Mouse (Mus musculus): ENCODE data around the gene Iqsec3. TPM values are rescaled to one million over a fixed set of nuclear protein-coding genes. Genes with fewer than 3 reads are reported as not detected.

The Iqsec3 gene
- polyA plus RNA-seq, 1 experiment from 2014 or later, result not detected

DNA sequence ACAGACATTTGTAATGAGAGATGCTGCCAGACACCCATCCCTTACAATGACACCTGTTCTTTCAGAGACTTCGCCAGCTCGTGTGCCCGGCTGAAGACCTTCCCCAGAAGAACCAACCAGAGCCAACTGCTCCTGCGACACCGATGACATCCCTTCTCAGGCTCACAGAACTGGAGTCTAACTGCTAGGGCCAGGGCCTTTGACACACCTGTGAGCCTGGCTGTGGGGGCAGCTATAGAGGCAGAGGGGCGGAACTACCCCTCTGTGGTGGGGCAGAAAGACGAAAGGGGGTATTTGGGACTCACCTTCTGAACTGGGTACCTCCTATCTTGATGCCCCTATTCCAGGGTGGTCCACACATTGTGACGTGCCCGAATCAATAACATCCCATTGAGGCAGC lies 136.2 kb downstream of the Iqsec3 start:
- Histone ChIP-seq H3K9ac (ENCODE audit: low read length) (no peak overlapping the region), H3K27me3 (ENCODE audit: control insufficient read depth, insufficient read depth, low read depth, low read length) (no peaks in the 10 kb centered on the region), H3K4me3 (ENCODE audit: low read length) (no peak overlapping the region), H3K9me3 (ENCODE audit: control insufficient read depth, low read length) (no peaks in the 10 kb centered on the region), H3K27ac (ENCODE audit: low read length) (no peak overlapping the region), H3K4me2 (ENCODE audit: low read depth, low read length) (no peak overlapping the region), H3K36me3 (ENCODE audit: control insufficient read depth, insufficient read depth, low read length) (no peaks in the 10 kb centered on the region), H3K4me1 (replicated peaks; ENCODE audit: control insufficient read depth, insufficient read depth, low read length) (0 out of 2 replicates have a peak, but pooled peaks cover 3% of the 10 kb centered on the region)
- ATAC-seq (ENCODE audit: low read depth), result no peak
- 88% methylated on average over 9 of the region's 9 CpGs for WGBS

DNA sequence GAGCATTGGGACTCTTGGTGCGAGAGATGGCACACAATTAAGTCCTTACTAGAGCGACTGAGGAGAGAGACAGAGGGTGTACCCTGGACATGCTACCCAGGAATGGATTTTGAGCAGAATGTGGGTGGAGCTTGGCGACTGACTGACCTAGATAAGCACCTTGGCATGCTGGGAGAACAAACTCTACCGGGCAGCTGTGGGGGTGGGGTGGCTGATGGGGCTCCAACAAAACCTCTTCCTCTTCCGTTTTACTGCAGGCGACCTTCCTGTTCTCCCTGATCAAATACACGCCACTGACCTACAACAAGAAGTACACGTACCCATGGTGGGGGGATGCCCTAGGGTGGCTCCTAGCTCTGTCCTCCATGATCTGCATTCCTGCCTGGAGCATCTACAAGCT lies 136.9 kb downstream of the Iqsec3 start:
- H3K36me3 ChIP-seq (ENCODE audit: control insufficient read depth, insufficient read depth, low read length), result no peaks in the 10 kb centered on the region
- H3K4me1 ChIP-seq (replicated peaks; ENCODE audit: control insufficient read depth, insufficient read depth, low read length), result 0 out of 2 replicates have a peak, but pooled peaks cover 3% of the 10 kb centered on the region
- no peak overlapping the region for H3K4me2 ChIP-seq (ENCODE audit: low read depth, low read length)
- no peak overlapping the region for H3K4me3 ChIP-seq (ENCODE audit: low read length)
- H3K27me3 ChIP-seq (ENCODE audit: control insufficient read depth, insufficient read depth, low read depth, low read length), result no peaks in the 10 kb centered on the region
- no peak; the same call in 1 of the 2 replicates for ATAC-seq (ENCODE audit: low read depth)
- H3K9ac ChIP-seq (ENCODE audit: low read length), result no peak overlapping the region
- H3K27ac ChIP-seq (ENCODE audit: low read length), result no peak overlapping the region
- H3K9me3 ChIP-seq (ENCODE audit: control insufficient read depth, low read length), result no peaks in the 10 kb centered on the region
- WGBS, result 38% methylated on average over 8 of the region's 8 CpGs

DNA sequence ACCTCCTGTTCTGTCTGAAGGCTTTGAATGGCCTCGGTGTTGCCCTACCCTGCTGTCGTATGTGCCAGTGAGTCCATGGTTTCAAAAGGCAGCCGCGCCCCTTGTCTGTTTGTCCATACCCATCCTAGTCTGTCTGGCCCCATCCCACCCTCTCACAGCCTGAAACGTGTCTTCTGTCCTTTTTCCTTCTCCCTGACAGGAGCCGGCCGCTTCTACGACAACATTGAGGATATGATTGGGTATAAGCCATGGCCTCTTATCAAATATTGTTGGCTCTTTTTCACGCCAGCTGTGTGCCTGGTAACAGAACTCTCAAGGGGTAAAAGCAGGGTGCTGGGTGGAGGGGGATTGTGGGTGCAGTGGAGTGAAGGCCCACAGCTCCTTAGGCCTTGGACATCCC lies 137.6 kb downstream of the Iqsec3 start:
- no peaks in the 10 kb centered on the region for H3K27me3 ChIP-seq (ENCODE audit: control insufficient read depth, insufficient read depth, low read depth, low read length)
- no peaks in the 10 kb centered on the region for H3K36me3 ChIP-seq (ENCODE audit: control insufficient read depth, insufficient read depth, low read length)
- ATAC-seq (ENCODE audit: low read depth), result no peak
- 0 out of 2 replicates have a peak, but pooled peaks cover 3% of the 10 kb centered on the region for H3K4me1 ChIP-seq (replicated peaks; ENCODE audit: control insufficient read depth, insufficient read depth, low read length)
- no peaks in the 10 kb centered on the region for H3K9me3 ChIP-seq (ENCODE audit: control insufficient read depth, low read length)
- no peak overlapping the region for H3K4me2 ChIP-seq (ENCODE audit: low read depth, low read length)
- no peak overlapping the region for H3K27ac ChIP-seq (ENCODE audit: low read length)
- H3K4me3 ChIP-seq (ENCODE audit: low read length), result no peak overlapping the region
- no peak overlapping the region for H3K9ac ChIP-seq (ENCODE audit: low read length)
- 81% methylated on average over 9 of the region's 9 CpGs for WGBS

DNA sequence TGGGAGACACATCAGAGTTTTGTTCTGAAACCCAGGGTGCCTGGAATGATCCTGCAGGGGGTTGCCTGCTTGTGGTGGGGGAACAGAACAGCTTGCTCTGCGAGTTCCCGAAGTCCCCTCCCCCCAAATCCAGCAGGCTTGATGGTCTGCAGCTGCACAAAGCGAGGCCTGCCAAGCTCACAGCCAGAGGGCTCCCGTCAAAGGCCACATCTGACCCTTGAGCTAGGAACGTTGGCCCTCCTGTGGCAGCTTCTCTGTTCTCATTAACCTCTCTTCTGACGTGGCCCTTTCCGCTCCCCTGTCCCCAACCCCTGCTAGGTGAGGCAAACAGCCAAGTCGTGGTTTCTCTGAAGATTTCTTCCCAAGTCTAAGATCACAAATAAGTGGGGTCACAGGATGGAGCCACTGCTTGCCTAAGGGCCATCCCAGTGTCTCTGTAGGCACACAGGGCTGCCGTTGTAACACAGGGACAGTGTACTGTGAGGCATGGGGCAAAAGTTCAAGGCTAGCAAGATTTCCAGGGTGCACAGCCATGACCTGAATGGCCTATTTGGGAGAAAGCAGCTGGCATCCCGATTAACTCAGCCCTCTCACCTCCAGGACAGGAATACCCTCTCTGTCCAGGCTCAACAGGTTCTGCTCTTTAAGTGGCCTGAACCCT lies 143.5 kb downstream of the Iqsec3 start:
- Histone ChIP-seq H3K27me3 (ENCODE audit: control insufficient read depth, insufficient read depth, low read depth, low read length) (no peaks in the 10 kb centered on the region), H3K36me3 (ENCODE audit: control insufficient read depth, insufficient read depth, low read length) (no peaks in the 10 kb centered on the region), H3K9ac (ENCODE audit: low read length) (no peak overlapping the region), H3K27ac (ENCODE audit: low read length) (no peak overlapping the region), H3K4me3 (ENCODE audit: low read length) (no peak overlapping the region), H3K4me1 (replicated peaks; ENCODE audit: control insufficient read depth, insufficient read depth, low read length) (peaks cover 17% of the 10 kb centered on the region), H3K4me2 (ENCODE audit: low read depth, low read length) (no peak overlapping the region), H3K9me3 (ENCODE audit: control insufficient read depth, low read length) (no peaks in the 10 kb centered on the region)
- WGBS, result 14% methylated on average over 10 of the region's 10 CpGs
- peak; percentile 87 for ATAC-seq (ENCODE audit: low read depth)

DNA sequence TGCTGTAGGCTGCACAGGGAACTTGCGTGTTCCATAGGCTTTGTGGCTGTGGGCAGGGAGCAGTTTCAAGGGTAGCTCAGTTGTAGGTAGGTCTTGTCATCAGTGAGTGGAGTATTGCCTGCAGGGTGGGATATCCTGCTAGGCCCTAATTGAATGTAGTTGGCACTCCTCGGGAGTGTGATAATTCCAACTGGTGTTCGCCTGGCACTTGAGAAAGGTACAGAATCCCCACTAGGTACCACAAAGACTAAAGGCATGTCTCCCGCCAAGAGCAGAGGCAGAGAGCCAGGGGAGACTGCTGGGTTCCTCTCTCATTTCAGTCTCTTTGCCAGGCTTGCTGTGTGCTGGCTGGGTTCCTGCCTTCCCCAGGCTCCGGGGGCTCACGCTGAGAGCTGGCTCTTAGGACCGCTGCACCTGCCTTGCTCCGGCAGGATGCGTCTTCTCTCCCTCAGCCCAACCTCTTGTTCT lies 145.0 kb downstream of the Iqsec3 start:
- Histone ChIP-seq H3K9me3 (ENCODE audit: control insufficient read depth, low read length) (no peaks in the 10 kb centered on the region), H3K4me3 (ENCODE audit: low read length) (no peak overlapping the region), H3K4me1 (replicated peaks; ENCODE audit: control insufficient read depth, insufficient read depth, low read length) (peaks cover 17% of the 10 kb centered on the region), H3K36me3 (ENCODE audit: control insufficient read depth, insufficient read depth, low read length) (no peaks in the 10 kb centered on the region), H3K27me3 (ENCODE audit: control insufficient read depth, insufficient read depth, low read depth, low read length) (no peaks in the 10 kb centered on the region), H3K27ac (ENCODE audit: low read length) (no peak overlapping the region), H3K4me2 (ENCODE audit: low read depth, low read length) (no peak overlapping the region), H3K9ac (ENCODE audit: low read length) (no peak overlapping the region)
- ATAC-seq (ENCODE audit: low read depth), result no peak
- 64% methylated on average over 9 of the region's 9 CpGs for WGBS

- Histone ChIP-seq H3K4me2 (ENCODE audit: low read depth, low read length) (no peak overlapping the region), H3K27me3 (ENCODE audit: control insufficient read depth, insufficient read depth, low read depth, low read length) (no peaks in the 10 kb centered on the region), H3K9ac (ENCODE audit: low read length) (no peak overlapping the region; the same call in 1 of the 2 replicates), H3K4me3 (ENCODE audit: low read length) (no peak overlapping the region), H3K4me1 (replicated peaks; ENCODE audit: control insufficient read depth, insufficient read depth, low read length) (peaks cover 17% of the 10 kb centered on the region), H3K27ac (ENCODE audit: low read length) (no peak overlapping the region), H3K36me3 (ENCODE audit: control insufficient read depth, insufficient read depth, low read length) (no peaks in the 10 kb centered on the region), H3K9me3 (ENCODE audit: control insufficient read depth, low read length) (no peaks in the 10 kb centered on the region)
- 0 out of 2 replicates have a peak, but pooled peaks have one; percentile 20 for ATAC-seq (ENCODE audit: low read depth)
- WGBS, result 40% methylated on average over 10 of the region's 10 CpGs
Observed at GRCm38 (mm10) chr6:121326486-121327069, 146.9 kb downstream of the Iqsec3 start.

- Histone ChIP-seq H3K4me1 (replicated peaks; ENCODE audit: control insufficient read depth, insufficient read depth, low read length) (peaks cover 17% of the 10 kb centered on the region), H3K27me3 (ENCODE audit: control insufficient read depth, insufficient read depth, low read depth, low read length) (no peaks in the 10 kb centered on the region), H3K4me3 (ENCODE audit: low read length) (no peak overlapping the region), H3K27ac (ENCODE audit: low read length) (no peak overlapping the region), H3K9ac (ENCODE audit: low read length) (no peak overlapping the region), H3K9me3 (ENCODE audit: control insufficient read depth, low read length) (no peaks in the 10 kb centered on the region), H3K4me2 (ENCODE audit: low read depth, low read length) (no peak overlapping the region), H3K36me3 (ENCODE audit: control insufficient read depth, insufficient read depth, low read length) (no peaks in the 10 kb centered on the region)
- WGBS, result 52% methylated on average over 9 of the region's 9 CpGs
- no peak for ATAC-seq (ENCODE audit: low read depth)
Observed at GRCm38 (mm10) chr6:121325740-121326139, 147.7 kb downstream of the Iqsec3 start.

DNA sequence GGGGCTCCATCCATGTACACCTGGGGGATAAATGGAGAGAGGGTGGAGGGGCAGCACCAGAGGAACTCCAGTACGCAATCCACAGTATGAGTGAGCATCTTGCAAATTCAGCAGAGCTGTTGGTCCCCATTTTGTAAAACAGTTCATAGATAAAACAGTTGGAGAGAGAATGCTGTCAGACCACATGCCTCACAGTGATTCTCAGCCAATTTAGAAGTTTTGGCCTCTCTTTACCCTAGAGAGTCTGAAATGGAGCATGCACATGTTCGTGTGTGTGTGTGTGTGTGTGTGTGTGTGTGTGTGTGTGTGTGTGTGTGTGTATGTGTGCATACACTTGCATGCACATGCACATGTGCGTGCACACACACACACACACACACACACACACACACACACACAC lies 148.2 kb downstream of the Iqsec3 start:
- no peak overlapping the region for H3K9ac ChIP-seq (ENCODE audit: low read length)
- H3K27ac ChIP-seq (ENCODE audit: low read length), result no peak overlapping the region
- H3K4me3 ChIP-seq (ENCODE audit: low read length), result no peak overlapping the region
- H3K36me3 ChIP-seq (ENCODE audit: control insufficient read depth, insufficient read depth, low read length), result no peaks in the 10 kb centered on the region
- peaks cover 15% of the 10 kb centered on the region for H3K4me1 ChIP-seq (replicated peaks; ENCODE audit: control insufficient read depth, insufficient read depth, low read length)
- ATAC-seq (ENCODE audit: low read depth), result no peak
- H3K9me3 ChIP-seq (ENCODE audit: control insufficient read depth, low read length), result no peaks in the 10 kb centered on the region
- no peak overlapping the region for H3K4me2 ChIP-seq (ENCODE audit: low read depth, low read length)
- no peaks in the 10 kb centered on the region for H3K27me3 ChIP-seq (ENCODE audit: control insufficient read depth, insufficient read depth, low read depth, low read length)
- 59% methylated on average over 2 of the region's 3 CpGs for WGBS

Measured in lung, embryonic 16.5 days (tissue).